Mouse (Mus musculus) small intestine, adult 2 months (tissue): Measurements from ENCODE around the gene Cant1. TPM values are rescaled to one million over a fixed set of nuclear protein-coding genes. Genes with fewer than 3 reads are reported as not detected.

ENCODE experiments used
- H3K27ac ChIP-seq: fragments of 200-500 bp; 2 replicates; pipeline ENCODE4 v1.5.1; 2012; ENCODE audit warnings: low read depth, low read length, control low read depth, inconsistent platforms; ENCODE audit not compliant: insufficient read depth
- H3K27me3 ChIP-seq: fragments of 200-500 bp; 2 replicates; pipeline ENCODE4 v1.6.1; 2012; ENCODE audit warnings: mild to moderate bottlenecking, moderate library complexity, low read length, inconsistent platforms; ENCODE audit not compliant: control insufficient read depth, insufficient read depth
- H3K36me3 ChIP-seq: fragments of 200-500 bp; 2 replicates; pipeline ENCODE4 v1.6.1; 2012; ENCODE audit warnings: mild to moderate bottlenecking, low read length, control low read depth, inconsistent platforms; ENCODE audit not compliant: control insufficient read depth, insufficient read depth
- H3K4me1 ChIP-seq: fragments of 200-500 bp; 2 replicates; pipeline ENCODE4 v1.6.1; 2012; ENCODE audit warnings: low read length, inconsistent platforms, mixed read lengths; ENCODE audit not compliant: control insufficient read depth, insufficient read depth, insufficient read length
- H3K4me3 ChIP-seq: fragments of 200-500 bp; 2 replicates; pipeline ENCODE4 v1.5.1; 2012; ENCODE audit warnings: low read depth, mild to moderate bottlenecking, control low read depth, inconsistent platforms, low read length, moderate library complexity
- CTCF ChIP-seq: fragments of 200-500 bp; IDR thresholded peaks from 2 replicates; pipeline ENCODE4 v1.5.1; 2012; ENCODE audit warnings: low read depth, mild to moderate bottlenecking, control low read depth, inconsistent platforms, low read length, moderate library complexity, mixed read lengths; ENCODE audit not compliant: insufficient replicate concordance, insufficient read length; ENCODE audit errors: extremely low read depth
- POLR2A ChIP-seq: fragments of 200-500 bp; IDR thresholded peaks from 2 replicates; pipeline ENCODE4 v1.6.1; 2012; ENCODE audit warnings: low read depth, mild to moderate bottlenecking, control low read depth, inconsistent platforms, low read length, moderate library complexity
- WGBS: fragments of 180-500 bp; shearing (Covaris S2); methylation state at CpG from one replicate; pipeline ENCODE4 v1.1.7; 2018; 5-methylcytosine and 5-hydroxymethylcytosine counted together
- polyA plus RNA-seq: library from polyadenylated mRNA; depleted of rRNA; stranded (reverse); fragments of >200 nt; gene quantifications from 2 replicates; pipeline ENCODE4 v1.2.3, GENCODE M21; 2012

The Cant1 gene
- polyA plus RNA-seq, 1 experiment: 158 TPM

- Histone ChIP-seq H3K36me3 (peaks cover 50% of the 10 kb centered on the region), H3K4me1 (peaks cover 53% of the 10 kb centered on the region), H3K27me3 (no peaks in the 10 kb centered on the region), H3K4me3 (peak overlapping the region; percentile 4; the same call in 1 of the 2 replicates), H3K27ac (peak overlapping the region; percentile 99)
- 50% methylated on average over 23 of the region's 23 CpGs for WGBS
- TF ChIP-seq POLR2A (0 out of 2 replicates have a peak, but pooled peaks have one; percentile 16), CTCF (peak; percentile 41; the same call in 1 of the 2 replicates)
These were observed 11.5 kb downstream of the Cant1 start for GRCm38 (mm10) chr11:118407318-118407910.

DNA sequence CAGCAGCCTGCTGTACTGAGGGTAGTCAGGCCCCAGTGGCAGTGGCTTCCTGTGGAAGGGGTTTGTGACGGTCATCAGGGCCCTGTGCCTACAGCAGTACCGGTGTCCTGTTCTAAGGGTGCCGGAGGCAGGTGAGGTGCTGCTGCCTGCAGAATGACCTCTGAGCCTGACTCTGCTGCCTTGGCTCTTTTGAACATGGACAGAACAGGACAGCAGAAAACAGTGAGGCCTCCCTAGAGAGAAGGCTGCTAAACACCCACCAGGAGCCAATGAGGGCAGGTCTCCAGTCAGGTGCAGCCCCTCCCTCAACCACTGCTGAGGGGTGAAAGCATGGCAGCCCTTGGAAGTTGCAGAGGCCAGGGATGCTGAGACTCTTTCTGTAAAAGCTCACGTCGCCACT is 12.4 kb downstream of the Cant1 start:
- Histone ChIP-seq H3K27ac (no peak overlapping the region), H3K36me3 (peaks cover 50% of the 10 kb centered on the region), H3K27me3 (no peaks in the 10 kb centered on the region), H3K4me1 (peaks cover 49% of the 10 kb centered on the region), H3K4me3 (no peak overlapping the region)
- TF ChIP-seq CTCF: no peak
- no peak for TF ChIP-seq POLR2A
- 94% methylated on average over 5 of the region's 5 CpGs for WGBS

- TF ChIP-seq CTCF (no peak), POLR2A (no peak)
- Histone ChIP-seq H3K27me3 (no peaks in the 10 kb centered on the region), H3K4me1 (peaks cover 37% of the 10 kb centered on the region), H3K36me3 (peaks cover 40% of the 10 kb centered on the region), H3K27ac (no peak overlapping the region), H3K4me3 (no peak overlapping the region)
- WGBS: 90% methylated on average over 8 of the region's 8 CpGs
These were observed 13.6 kb downstream of the Cant1 start for GRCm38 (mm10) chr11:118405311-118405710.

- no peak overlapping the region for H3K4me3 ChIP-seq
- H3K27ac ChIP-seq: no peak overlapping the region
- peaks cover 41% of the 10 kb centered on the region for H3K36me3 ChIP-seq
- TF ChIP-seq CTCF (no peak), POLR2A (no peak)
- H3K4me1 ChIP-seq: peaks cover 40% of the 10 kb centered on the region
- H3K27me3 ChIP-seq: no peaks in the 10 kb centered on the region
- WGBS: 87% methylated on average over 6 of the region's 6 CpGs
These were observed 14.7 kb downstream of the Cant1 start for GRCm38 (mm10) chr11:118403951-118404899.

DNA sequence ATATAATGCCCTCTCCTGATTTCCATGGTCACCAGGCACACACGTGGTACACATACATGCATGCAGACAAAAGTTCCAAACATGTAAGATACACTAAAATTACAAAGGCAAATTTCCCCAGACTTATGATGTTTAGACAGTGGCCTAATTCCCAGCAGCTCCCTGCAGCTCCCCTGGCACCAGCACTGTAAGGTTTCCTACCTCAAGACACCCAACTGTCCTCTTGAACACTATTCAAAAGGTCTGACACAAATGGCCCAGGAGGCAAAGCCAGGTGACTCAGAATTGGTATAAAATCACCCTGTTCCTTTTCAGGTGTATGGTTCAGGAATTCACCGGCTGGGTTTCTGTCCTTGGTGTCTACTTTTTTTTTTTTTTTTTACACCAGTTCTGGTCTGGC is 15.7 kb downstream of the Cant1 start:
- Histone ChIP-seq H3K36me3 (peaks cover 42% of the 10 kb centered on the region), H3K27ac (no peak overlapping the region), H3K4me1 (peaks cover 30% of the 10 kb centered on the region), H3K4me3 (no peak overlapping the region), H3K27me3 (no peaks in the 10 kb centered on the region)
- WGBS: 76% methylated on average over 2 of the region's 2 CpGs
- TF ChIP-seq POLR2A: no peak
- TF ChIP-seq CTCF: no peak

- Histone ChIP-seq H3K4me1 (peaks cover 20% of the 10 kb centered on the region; the same call in 1 of the 2 replicates), H3K27ac (peak within 1 kb of the TSS; percentile 98), H3K36me3 (peaks cover 42% of the 10 kb centered on the region), H3K27me3 (no peaks in the 10 kb centered on the region), H3K4me3 (peak within 1 kb of the TSS; percentile 66)
- peak; percentile 90 for TF ChIP-seq POLR2A
- TF ChIP-seq CTCF: no peak
- WGBS: 1% methylated on average over 7 of the region's 7 CpGs
These were observed 17.1 kb downstream of the Cant1 start, which contains the start of gene Lgals3bp for GRCm38 (mm10) chr11:118401760-118402280. Gene Lgals3bp (minus strand): TSS chr11:118402092.
